Mouse (Mus musculus): ENCODE data around the gene Fau. TPM values are rescaled to one million over a fixed set of nuclear protein-coding genes. Genes with fewer than 3 reads are reported as not detected.

The Fau gene
- total RNA-seq (2023), result 3,401 TPM

GRCm38 (mm10) chr19:6057313-6058096 is at the start of gene Fau, which contains the start of gene Mrpl49:
Gene Fau, plus strand, starts transcription at chr19:6057844.
Gene Mrpl49, minus strand, starts transcription at chr19:6057785.

GRCm38 (mm10) chr19:6015511-6016315 is 41.9 kb upstream of the Fau start, which contains the start of gene Capn1:
Gene Capn1, minus strand, starts transcription at chr19:6015897.

GRCm38 (mm10) chr19:6046294-6047153 is 11.1 kb upstream of the Fau start, which contains the start of gene Syvn1:
Gene Syvn1, plus strand, starts transcription at chr19:6046576.

GRCm38 (mm10) chr19:6061021-6061533 is 3.4 kb downstream of the Fau start, which contains the start of gene Znhit2:
Gene Znhit2, plus strand, starts transcription at chr19:6061192.

GRCm38 (mm10) chr19:6067724-6068415 is 10.2 kb downstream of the Fau start, which contains the start of gene Tm7sf2:
Gene Tm7sf2, minus strand, starts transcription at chr19:6068373.

GRCm38 (mm10) chr19:6076564-6077393 is 19.1 kb downstream of the Fau start, which contains the start of gene Vps51:
Gene Vps51, minus strand, starts transcription at chr19:6077231.

GRCm38 (mm10) chr19:6079983-6080480 is 22.4 kb downstream of the Fau start, which contains the start of gene Tmem262:
Gene Tmem262, plus strand, starts transcription at chr19:6080033.

GRCm38 (mm10) chr19:6082156-6082555 is 24.5 kb downstream of the Fau start, which contains the start of gene Gm28374:
Gene Gm28374, minus strand, starts transcription at chr19:6082256.

GRCm38 (mm10) chr19:6084478-6085248 is 27.0 kb downstream of the Fau start, which contains the start of the genes Zfpl1 and Cdca5:
Gene Zfpl1, minus strand, starts transcription at chr19:6084956.
Gene Cdca5, plus strand, starts transcription at chr19:6084983.

GRCm38 (mm10) chr19:6094119-6094518 is 36.5 kb downstream of the Fau start, which contains the start of gene AC131692.1:
Gene AC131692.1, plus strand, starts transcription at chr19:6094419.

GRCm38 (mm10) chr19:6105586-6105985 is 47.9 kb downstream of the Fau start, which contains the start of gene Naaladl1:
Gene Naaladl1, plus strand, starts transcription at chr19:6105782.

Other genes starting within 250 kb of the Fau start
- gene Frmd8, start 182.6 kb upstream of the Fau start, total RNA-seq (2023), result 152 TPM
- gene Slc25a45, start 180.0 kb upstream of the Fau start, total RNA-seq (2023), result 20.8 TPM
- 1.7 TPM for gene Tigd3, start 163.7 kb upstream of the Fau start, total RNA-seq (2023)
- gene Dpf2, start 144.8 kb upstream of the Fau start, total RNA-seq (2023), result 147 TPM
- 0.67 TPM for gene Cdc42ep2, start 133.0 kb upstream of the Fau start, total RNA-seq (2023)
- gene Pola2, start 93.6 kb upstream of the Fau start, total RNA-seq (2023), result 63.5 TPM
- gene Slc22a20, start 71.7 kb upstream of the Fau start, total RNA-seq (2023), result not detected
- gene Capn1, start 41.9 kb upstream of the Fau start, total RNA-seq (2023), result 143 TPM
- 46.9 TPM for gene Syvn1, start 11.3 kb upstream of the Fau start, total RNA-seq (2023)
- 18.0 TPM for gene Mrpl49, start 59 bp upstream of the Fau start, total RNA-seq (2023)
- 11.9 TPM for gene Znhit2, start 3.3 kb downstream of the Fau start, total RNA-seq (2023)
- 18.8 TPM for gene Tm7sf2, start 10.5 kb downstream of the Fau start, total RNA-seq (2023)
- gene Vps51, start 19.4 kb downstream of the Fau start, total RNA-seq (2023), result 110 TPM
- gene Tmem262, start 22.2 kb downstream of the Fau start, total RNA-seq (2023), result not detected
- not detected for gene Gm28374, start 24.4 kb downstream of the Fau start, total RNA-seq (2023)
- 44.0 TPM for gene Zfpl1, start 27.1 kb downstream of the Fau start, total RNA-seq (2023)
- gene Cdca5, start 27.1 kb downstream of the Fau start, total RNA-seq (2023), result 0.89 TPM
- gene AC131692.1, start 36.6 kb downstream of the Fau start, total RNA-seq (2023), result not detected
- not detected for gene Naaladl1, start 47.9 kb downstream of the Fau start, total RNA-seq (2023)
- 9.6 TPM for gene Sac3d1, start 60.8 kb downstream of the Fau start, total RNA-seq (2023)
- 32.0 TPM for gene Snx15, start 70.5 kb downstream of the Fau start, total RNA-seq (2023)
- not detected for gene Batf2, start 83.1 kb downstream of the Fau start, total RNA-seq (2023)
- 26.0 TPM for gene Arl2, start 83.7 kb downstream of the Fau start, total RNA-seq (2023)
- not detected for gene Majin, start 126.5 kb downstream of the Fau start, total RNA-seq (2023)
- gene Gpha2, start 168.5 kb downstream of the Fau start, total RNA-seq (2023), result not detected
- 21.7 TPM for gene Ppp2r5b, start 178.0 kb downstream of the Fau start, total RNA-seq (2023)
- 156 TPM for gene Atg2a, start 183.8 kb downstream of the Fau start, total RNA-seq (2023)
- gene Ehd1, start 218.9 kb downstream of the Fau start, total RNA-seq (2023), result 86.5 TPM
- gene Cdc42bpg, start 248.6 kb downstream of the Fau start, total RNA-seq (2023), result 9.1 TPM

Data from CD8-positive naive resting alpha-beta T cell, adult 57 days (primary cell).